Comparison of ENCODE assay signal across 8 mouse cellular contexts in genomic region chr17:31841453-31841841, GRCm38 (mm10). TPM values are rescaled to one million over a fixed set of nuclear protein-coding genes. Genes with fewer than 3 reads are reported as not detected.
DNase-seq lines count a peak whose midpoint lies in the region; ATAC-seq and TF ChIP-seq lines count a peak whose summit lies in the region.

No protein-coding gene starts in this region.

- H3K4me3 ChIP-seq in forebrain, embryonic 10.5 days, result no peak overlapping the region
- H3K4me3 ChIP-seq in forebrain, embryonic 11.5 days (ENCODE audit: low read depth, low read length), result no peak overlapping the region
- no peak overlapping the region for H3K4me3 ChIP-seq in embryonic facial prominence, embryonic 13.5 days
- no peak overlapping the region for H3K4me3 ChIP-seq in cerebellum, adult 2 months (replicated peaks; ENCODE audit: insufficient read depth, low read depth, low read length)
- H3K4me3 ChIP-seq in midbrain, embryonic 11.5 days (ENCODE audit: low read depth, low read length), result no peak overlapping the region

- H3K4me1 ChIP-seq in forebrain, embryonic 10.5 days, result peaks cover 14% of the 10 kb centered on the region
- H3K4me1 ChIP-seq in forebrain, embryonic 11.5 days (replicated peaks; ENCODE audit: control insufficient read depth, insufficient read depth, low read length), result no peaks in the 10 kb centered on the region
- H3K4me1 ChIP-seq in embryonic facial prominence, embryonic 13.5 days, result peaks cover 26% of the 10 kb centered on the region
- H3K4me1 ChIP-seq in cerebellum, adult 2 months (ENCODE audit: control insufficient read depth, insufficient read depth, low read length), result no peaks in the 10 kb centered on the region
- H3K4me1 ChIP-seq in midbrain, embryonic 11.5 days (ENCODE audit: control insufficient read depth, insufficient read depth, low read length), result no peaks in the 10 kb centered on the region

- 81% methylated on average over 3 of the region's 3 CpGs for WGBS in forebrain, embryonic 10.5 days
- 79% methylated on average over 3 of the region's 3 CpGs for WGBS in forebrain, embryonic 11.5 days
- WGBS in embryonic facial prominence, embryonic 13.5 days, result 61% methylated on average over 3 of the region's 3 CpGs
- WGBS in cerebellum, adult 2 months, result 85% methylated on average over 3 of the region's 3 CpGs
- WGBS in midbrain, embryonic 11.5 days, result 73% methylated on average over 3 of the region's 3 CpGs

- ATAC-seq in forebrain, embryonic 11.5 days (replicated peaks; ENCODE audit: low FRiP score), result no peak
- ATAC-seq in embryonic facial prominence, embryonic 13.5 days (ENCODE audit: insufficient number of reproducible peaks, insufficient read depth, low FRiP score, low TSS enrichment, low read depth), result no peak
- peak; percentile 6 for ATAC-seq in neutrophil, adult 5-6 weeks (ENCODE audit: extremely low read depth, insufficient number of reproducible peaks, low FRiP score, poor library complexity, severe bottlenecking)
- no peak for ATAC-seq in midbrain, embryonic 11.5 days (ENCODE audit: low FRiP score)

- peaks cover 37% of the 10 kb centered on the region for H3K36me3 ChIP-seq in forebrain, embryonic 10.5 days (replicated peaks)
- H3K36me3 ChIP-seq in forebrain, embryonic 11.5 days (ENCODE audit: control insufficient read depth, insufficient read depth, low read length), result no peaks in the 10 kb centered on the region; the same call in 1 of the 2 replicates
- peaks cover 29% of the 10 kb centered on the region for H3K36me3 ChIP-seq in embryonic facial prominence, embryonic 13.5 days
- peaks cover 7% of the 10 kb centered on the region for H3K36me3 ChIP-seq in midbrain, embryonic 11.5 days (ENCODE audit: control insufficient read depth, insufficient read depth, low read length)

- H3K9ac ChIP-seq in forebrain, embryonic 11.5 days (ENCODE audit: low read length), result no peak overlapping the region
- no peak overlapping the region for H3K9ac ChIP-seq in embryonic facial prominence, embryonic 13.5 days
- no peak overlapping the region for H3K9ac ChIP-seq in midbrain, embryonic 11.5 days (ENCODE audit: low read length)

- no peak overlapping the region for H3K4me2 ChIP-seq in forebrain, embryonic 11.5 days (ENCODE audit: low read depth, low read length, severe bottlenecking)
- H3K4me2 ChIP-seq in embryonic facial prominence, embryonic 13.5 days, result no peak overlapping the region
- no peak overlapping the region for H3K4me2 ChIP-seq in midbrain, embryonic 11.5 days

- TF ChIP-seq POLR2A in cerebellum, adult 2 months (IDR thresholded peaks at IDR 0.05; ENCODE audit: borderline replicate concordance, insufficient read depth, low read length), result no peak

- no peaks in the 10 kb centered on the region for H3K27me3 ChIP-seq in forebrain, embryonic 10.5 days (ENCODE audit: poor library complexity, severe bottlenecking)
- H3K27me3 ChIP-seq in forebrain, embryonic 11.5 days (ENCODE audit: control insufficient read depth, insufficient read depth, low read length), result no peaks in the 10 kb centered on the region
- no peaks in the 10 kb centered on the region for H3K27me3 ChIP-seq in embryonic facial prominence, embryonic 13.5 days
- no peaks in the 10 kb centered on the region for H3K27me3 ChIP-seq in cerebellum, adult 2 months (ENCODE audit: control insufficient read depth, insufficient read depth, low read length)
- no peaks in the 10 kb centered on the region for H3K27me3 ChIP-seq in midbrain, embryonic 11.5 days (ENCODE audit: control insufficient read depth, insufficient read depth, low read length)

- no peak for DNase-seq in forebrain, embryonic 10.5 days (ENCODE audit: extremely low spot score, low spot score)
- no peak for DNase-seq in forebrain, embryonic 11.5 days (ENCODE audit: low spot score)
- DNase-seq in A20 (ENCODE audit: low read depth, low spot score), result peak; percentile 74
- no peak for DNase-seq in cerebellum, adult 2 months
- no peak for DNase-seq in midbrain, embryonic 11.5 days (ENCODE audit: low spot score, missing footprints)
- no peak for DNase-seq in MN1 (ENCODE audit: low spot score)

- H3K27ac ChIP-seq in forebrain, embryonic 10.5 days, result 0 out of 2 replicates have a peak overlapping the region, but pooled peaks have one; percentile 3
- no peak overlapping the region for H3K27ac ChIP-seq in forebrain, embryonic 11.5 days (ENCODE audit: low read depth, low read length)
- peak overlapping the region; percentile 69 for H3K27ac ChIP-seq in embryonic facial prominence, embryonic 13.5 days
- H3K27ac ChIP-seq in cerebellum, adult 2 months (ENCODE audit: insufficient read depth, low read length), result no peak overlapping the region
- no peak overlapping the region for H3K27ac ChIP-seq in midbrain, embryonic 11.5 days (ENCODE audit: low read depth, low read length)

- H3K9me3 ChIP-seq in forebrain, embryonic 10.5 days, result no peaks in the 10 kb centered on the region
- no peaks in the 10 kb centered on the region for H3K9me3 ChIP-seq in forebrain, embryonic 11.5 days (ENCODE audit: control insufficient read depth, low read length)
- no peaks in the 10 kb centered on the region for H3K9me3 ChIP-seq in embryonic facial prominence, embryonic 13.5 days
- no peaks in the 10 kb centered on the region for H3K9me3 ChIP-seq in midbrain, embryonic 11.5 days (ENCODE audit: control insufficient read depth, low read length)

- TF ChIP-seq CTCF in cerebellum, adult 2 months (IDR thresholded peaks at IDR 0.05; ENCODE audit: borderline replicate concordance, insufficient read depth, low read depth, low read length), result no peak

RNA-seq across cellular contexts. Expression of gene Sik1, which starts 14.2 kb away (rescaled TPM):
- polyA plus RNA-seq in forebrain, embryonic 10.5 days (2016; fragmentation: Nextera tagmentation; extraction: Ambion mirVana), result 10.0 and 11.4 TPM in 2 replicates
- polyA plus RNA-seq in forebrain, embryonic 11.5 days (2014; fragmentation: Nextera tagmentation; extraction: Ambion mirVana), result 15.6 and 16.7 TPM in 2 replicates
- polyA plus RNA-seq in embryonic facial prominence, embryonic 13.5 days (2015; fragmentation: Nextera tagmentation; extraction: Ambion mirVana), result 15.6 and 17.1 TPM in 2 replicates
- total RNA-seq in neutrophil, adult 5-6 weeks (2017), result 79.1 and 90.7 TPM in 2 replicates
- polyA plus RNA-seq in cerebellum, adult 2 months (2012; rRNA removed), result 5.0 and 5.2 TPM in 2 replicates
- 8.9 and 14.0 TPM in 2 replicates for polyA plus RNA-seq in midbrain, embryonic 11.5 days (2014; fragmentation: Nextera tagmentation; extraction: Ambion mirVana)

Comparison
In these comparisons a context has a peak if more than half of its experiments do, and no peak if none do; other contexts are left out.
1. H3K27ac ChIP-seq: peak in forebrain, embryonic 10.5 days (single experiment) and embryonic facial prominence, embryonic 13.5 days (single experiment); none in forebrain, embryonic 11.5 days (single experiment), cerebellum, adult 2 months (single experiment) and midbrain, embryonic 11.5 days (single experiment).